Mouse (Mus musculus) small intestine, adult 10 weeks (tissue): ENCODE measurements around the gene Ptprm. TPM values are rescaled to one million over a fixed set of nuclear protein-coding genes. Genes with fewer than 3 reads are reported as not detected.

Source experiments
- polyA plus RNA-seq: library from polyadenylated mRNA; stranded (reverse); fragments of 350-450 nt; fragmentation: Illumina TruSeq; extraction: RNeasy Lipid Tissue Mini Kit (QIAGEN cat#74804); gene quantifications from one replicate; pipeline ENCODE4 v1.2.3, GENCODE M21; 2014; ENCODE audit warnings: low replicate concordance

Ptprm gene
- 2.5 TPM for polyA plus RNA-seq

GRCm38 (mm10) chr17:67354451-67355011 is at the start of gene Ptprm:
TSS of gene Ptprm (minus strand) at chr17:67354457.

